Mouse (Mus musculus): ENCODE data around the gene Gdf5. TPM values are rescaled to one million over a fixed set of nuclear protein-coding genes. Genes with fewer than 3 reads are reported as not detected.

Gdf5 gene
- polyA plus RNA-seq, 1 experiment from 2014 or later = 0.59 TPM

DNA sequence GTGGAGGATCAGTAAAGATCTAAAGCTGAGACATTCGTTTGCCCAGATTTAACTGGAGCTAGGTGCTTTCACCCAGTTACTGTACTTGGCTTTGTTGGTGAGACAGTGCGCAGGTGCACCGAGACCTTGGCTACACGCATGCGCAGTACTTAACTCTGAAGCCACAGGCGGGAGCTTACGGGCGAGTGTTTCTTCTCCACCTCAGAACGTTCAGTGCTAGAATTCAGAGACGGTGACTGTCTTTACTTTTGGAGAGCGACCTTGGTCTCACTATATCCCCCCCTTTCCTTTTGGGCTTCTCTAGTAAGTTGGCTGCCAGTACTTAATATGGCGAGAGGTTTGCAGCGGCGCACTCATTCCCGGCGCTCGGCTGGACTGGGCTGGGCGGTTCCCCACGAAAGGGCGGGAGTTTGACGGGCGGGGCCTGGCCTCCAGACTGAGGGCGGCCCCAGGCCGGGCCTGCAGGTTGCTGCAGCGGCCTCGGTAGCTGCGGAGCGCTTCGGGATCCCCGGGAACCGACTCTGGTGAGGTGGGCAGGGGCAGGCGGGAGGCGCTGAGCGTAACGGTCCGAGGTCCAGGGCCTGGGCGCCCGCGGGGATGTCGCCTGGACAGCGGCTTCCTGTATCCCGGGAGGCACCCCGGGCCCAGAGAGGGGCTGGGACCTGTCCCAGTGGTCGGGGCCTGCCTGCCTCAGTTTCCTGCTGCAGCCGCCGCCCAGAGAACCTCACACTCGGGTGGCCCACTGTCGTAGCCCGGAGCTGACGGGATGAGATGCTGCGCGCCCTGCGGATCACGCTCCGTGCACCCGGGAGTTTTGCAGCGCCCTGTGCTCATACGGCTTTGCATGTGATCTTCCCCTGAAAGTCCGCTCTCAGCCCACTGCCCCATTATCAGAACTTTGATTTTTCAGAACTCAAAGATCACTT, 11.2 kb upstream of the Gdf5 start, which contains the start of gene Cep250:
Cep250 (plus strand) TSS at position 325 of the 926 bp plus-strand sequence.
- 0 out of 2 replicates have a peak, but pooled peaks cover 8% of the 10 kb centered on the region for H3K36me3 ChIP-seq
- under 1% methylated on average over 59 of the region's 59 CpGs for WGBS
- ATAC-seq (ENCODE audit: low FRiP score, low read depth) = peak; percentile 97

GRCm38 (mm10) chr2:155952006-155952405, 6.8 kb upstream of the Gdf5 start:
- no peaks in the 10 kb centered on the region for H3K9me3 ChIP-seq
- H3K27ac ChIP-seq (replicated peaks) = no peak overlapping the region
- peaks cover 12% of the 10 kb centered on the region for H3K27me3 ChIP-seq
- ATAC-seq (ENCODE audit: low FRiP score, low read depth) = no peak
- H3K9ac ChIP-seq (replicated peaks) = no peak overlapping the region
- H3K36me3 ChIP-seq = no peaks in the 10 kb centered on the region
- H3K4me3 ChIP-seq = no peak overlapping the region
- peaks cover 1% of the 10 kb centered on the region for H3K4me1 ChIP-seq
- no peak overlapping the region for H3K4me2 ChIP-seq (replicated peaks)

More for the DNA sequence above, 11.2 kb upstream of the Gdf5 start, which contains the start of gene Cep250:
- peak within 1 kb of the TSS; percentile 84 for H3K4me3 ChIP-seq
- H3K9ac ChIP-seq (replicated peaks) = peak within 1 kb of the TSS; percentile 96
- peaks cover 7% of the 10 kb centered on the region for H3K4me1 ChIP-seq
- H3K4me2 ChIP-seq (replicated peaks) = peak within 1 kb of the TSS; percentile 68
- peak within 1 kb of the TSS; percentile 84 for H3K27ac ChIP-seq (replicated peaks)
- no peaks in the 10 kb centered on the region for H3K9me3 ChIP-seq
- peaks cover 8% of the 10 kb centered on the region for H3K27me3 ChIP-seq

DNA sequence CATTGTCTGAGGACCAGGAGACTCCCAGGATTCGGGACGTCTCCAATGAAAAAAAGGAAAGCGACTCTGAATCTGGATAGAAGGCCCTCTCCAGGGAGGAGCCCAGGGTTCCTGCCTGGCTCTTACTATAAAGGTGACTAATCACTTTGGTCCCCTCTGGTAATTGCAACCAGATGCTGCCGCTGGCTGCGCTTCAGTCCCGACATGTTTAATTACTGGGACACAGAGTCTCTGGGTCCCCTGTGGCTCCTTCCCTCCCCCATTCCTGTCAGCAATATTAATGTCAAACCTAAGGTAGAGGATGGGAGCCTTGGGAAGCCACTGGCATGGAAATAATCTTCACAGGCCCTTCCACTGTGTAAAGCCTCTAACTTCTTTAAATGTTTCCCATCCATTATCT, 4.2 kb upstream of the Gdf5 start:
- 28% methylated on average over 6 of the region's 6 CpGs for WGBS
- no peak overlapping the region for H3K9ac ChIP-seq (replicated peaks)
- no peak for ATAC-seq (ENCODE audit: low FRiP score, low read depth)

DNA sequence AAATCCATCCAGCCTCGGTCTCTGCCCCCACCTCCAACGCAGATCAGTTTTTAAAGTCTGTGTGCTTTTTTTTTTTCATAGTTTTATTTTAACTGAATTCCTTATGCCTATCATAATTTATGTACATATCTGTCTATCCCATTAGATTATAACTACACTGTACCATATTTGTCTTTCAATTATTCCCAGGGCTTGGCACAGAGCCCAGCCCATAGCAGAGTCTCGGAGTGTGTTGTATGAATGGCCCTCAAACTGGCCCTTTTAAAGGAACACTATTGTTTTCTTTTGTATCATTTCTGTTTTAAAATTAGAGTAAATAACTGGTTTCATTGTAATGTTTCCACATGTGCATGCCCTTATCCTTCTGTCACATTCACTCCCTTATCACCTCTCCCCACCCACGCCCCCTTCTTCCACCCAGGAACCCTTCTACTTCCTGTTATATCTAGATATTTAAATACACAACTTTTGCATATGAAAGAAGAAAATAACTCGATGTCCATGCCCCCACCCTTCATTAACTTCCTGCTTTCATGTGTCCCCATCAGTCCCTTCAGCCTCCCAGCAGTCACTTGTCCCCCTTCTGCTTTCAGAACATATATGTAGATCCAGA, 2.3 kb upstream of the Gdf5 start:
- Histone ChIP-seq H3K4me3 (no peak overlapping the region), H3K36me3 (no peaks in the 10 kb centered on the region), H3K9ac (replicated peaks) (no peak overlapping the region), H3K27me3 (peaks cover 15% of the 10 kb centered on the region), H3K27ac (replicated peaks) (no peak overlapping the region), H3K4me1 (peaks cover 37% of the 10 kb centered on the region), H3K9me3 (no peaks in the 10 kb centered on the region), H3K4me2 (replicated peaks) (no peak overlapping the region)
- ATAC-seq (ENCODE audit: low FRiP score, low read depth) = no peak
- 75% methylated on average over 5 of the region's 5 CpGs for WGBS

More for the DNA sequence above, 4.2 kb upstream of the Gdf5 start:
- H3K4me2 ChIP-seq (replicated peaks) = no peak overlapping the region
- peaks cover 15% of the 10 kb centered on the region for H3K27me3 ChIP-seq
- H3K27ac ChIP-seq (replicated peaks) = no peak overlapping the region
- peaks cover 20% of the 10 kb centered on the region for H3K4me1 ChIP-seq
- H3K9me3 ChIP-seq = no peaks in the 10 kb centered on the region
- H3K36me3 ChIP-seq = no peaks in the 10 kb centered on the region
- no peak overlapping the region for H3K4me3 ChIP-seq

DNA sequence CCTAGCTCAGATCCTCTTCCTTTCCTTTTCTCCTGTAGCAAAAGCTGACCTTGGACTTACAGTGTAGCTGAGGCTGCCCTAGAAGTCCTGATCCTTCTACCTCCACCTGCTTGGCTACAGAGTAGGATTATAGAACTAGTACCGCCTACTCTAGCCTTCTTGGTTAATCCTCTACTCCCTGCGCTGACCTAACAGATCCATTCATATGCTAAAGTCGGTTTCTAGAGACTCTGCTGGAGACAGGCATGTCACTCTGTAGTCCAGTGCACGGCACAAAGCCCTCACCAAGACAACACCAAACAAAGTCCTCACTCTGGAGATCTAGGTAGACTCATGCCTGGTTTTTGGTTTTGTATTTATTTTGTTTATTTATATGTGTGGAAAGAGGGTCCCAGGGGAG, 1.3 kb upstream of the Gdf5 start:
- H3K4me2 ChIP-seq (replicated peaks) = no peak overlapping the region
- no peak overlapping the region for H3K27ac ChIP-seq (replicated peaks)
- peaks cover 15% of the 10 kb centered on the region for H3K27me3 ChIP-seq
- no peak overlapping the region for H3K4me3 ChIP-seq
- H3K9ac ChIP-seq (replicated peaks) = no peak overlapping the region
- 4% methylated on average over 4 of the region's 4 CpGs for WGBS
- H3K36me3 ChIP-seq = no peaks in the 10 kb centered on the region
- H3K4me1 ChIP-seq = peaks cover 37% of the 10 kb centered on the region
- no peak for ATAC-seq (ENCODE audit: low FRiP score, low read depth)
- no peaks in the 10 kb centered on the region for H3K9me3 ChIP-seq

- Histone ChIP-seq H3K4me2 (replicated peaks) (no peak overlapping the region), H3K36me3 (no peaks in the 10 kb centered on the region), H3K27me3 (peaks cover 15% of the 10 kb centered on the region), H3K9ac (replicated peaks) (no peak overlapping the region), H3K4me1 (peaks cover 37% of the 10 kb centered on the region), H3K27ac (replicated peaks) (no peak overlapping the region), H3K9me3 (no peaks in the 10 kb centered on the region), H3K4me3 (no peak overlapping the region)
- 0 out of 2 replicates have a peak, but pooled peaks have one; percentile 38 for ATAC-seq (ENCODE audit: low FRiP score, low read depth)
- WGBS = under 1% methylated on average over 7 of the region's 7 CpGs
Observed at GRCm38 (mm10) chr2:155946069-155946468, 902 bp upstream of the Gdf5 start.

DNA sequence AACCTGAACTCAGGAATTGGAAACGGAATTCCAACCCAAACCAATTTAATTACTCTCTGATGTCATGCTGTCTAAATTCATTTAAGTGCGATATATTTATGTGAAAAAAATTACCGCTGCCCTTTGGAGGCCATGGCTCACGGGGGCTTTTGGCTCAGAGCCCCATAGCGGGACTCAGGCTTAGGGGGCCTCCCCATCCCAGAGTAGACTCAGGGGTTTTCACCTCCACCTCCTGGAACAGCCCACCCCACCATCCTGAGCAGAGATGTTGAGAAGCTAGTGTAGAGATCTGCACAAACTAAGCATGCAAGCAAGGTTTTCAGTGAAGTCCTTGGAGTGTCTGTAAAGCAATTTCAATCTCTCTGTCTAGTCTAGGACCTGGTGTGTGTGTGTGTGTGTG, 413 bp upstream of the Gdf5 start:
- no peak overlapping the region for H3K4me2 ChIP-seq (replicated peaks)
- H3K4me1 ChIP-seq = peaks cover 37% of the 10 kb centered on the region
- H3K9ac ChIP-seq (replicated peaks) = no peak overlapping the region
- H3K9me3 ChIP-seq = no peaks in the 10 kb centered on the region
- WGBS = 70% methylated on average over 5 of the region's 5 CpGs
- ATAC-seq (ENCODE audit: low FRiP score, low read depth) = no peak
- no peak overlapping the region for H3K4me3 ChIP-seq
- H3K27ac ChIP-seq (replicated peaks) = no peak overlapping the region
- H3K27me3 ChIP-seq = peaks cover 15% of the 10 kb centered on the region
- no peaks in the 10 kb centered on the region for H3K36me3 ChIP-seq

DNA sequence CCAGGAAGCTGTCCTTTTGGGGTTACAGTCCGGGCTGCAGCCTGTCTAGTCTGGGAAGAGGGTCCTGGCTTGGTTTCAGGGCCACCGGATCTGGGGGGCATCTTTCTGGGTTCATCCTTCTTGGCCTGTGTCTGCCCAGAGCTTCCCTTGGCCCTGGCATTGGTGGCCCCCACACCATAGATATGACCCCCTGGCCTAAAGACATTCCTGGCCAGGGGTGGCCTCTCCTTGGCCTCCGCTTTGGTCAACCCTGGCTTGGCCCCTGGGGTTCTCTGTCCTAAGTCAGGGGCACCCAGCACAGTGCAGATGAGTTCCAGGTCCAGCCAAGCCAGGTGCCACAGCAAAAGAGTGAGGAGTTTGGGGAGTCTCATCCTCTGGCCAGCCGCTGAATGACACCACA, 482 bp downstream of the Gdf5 start:
- H3K27ac ChIP-seq (replicated peaks) = no peak overlapping the region
- H3K27me3 ChIP-seq = peaks cover 15% of the 10 kb centered on the region
- no peak for ATAC-seq (ENCODE audit: low FRiP score, low read depth)
- WGBS = 81% methylated on average over 4 of the region's 4 CpGs
- no peaks in the 10 kb centered on the region for H3K9me3 ChIP-seq
- no peak overlapping the region for H3K9ac ChIP-seq (replicated peaks)
- peaks cover 37% of the 10 kb centered on the region for H3K4me1 ChIP-seq
- no peak overlapping the region for H3K4me3 ChIP-seq
- no peak overlapping the region for H3K4me2 ChIP-seq (replicated peaks)
- no peaks in the 10 kb centered on the region for H3K36me3 ChIP-seq

DNA sequence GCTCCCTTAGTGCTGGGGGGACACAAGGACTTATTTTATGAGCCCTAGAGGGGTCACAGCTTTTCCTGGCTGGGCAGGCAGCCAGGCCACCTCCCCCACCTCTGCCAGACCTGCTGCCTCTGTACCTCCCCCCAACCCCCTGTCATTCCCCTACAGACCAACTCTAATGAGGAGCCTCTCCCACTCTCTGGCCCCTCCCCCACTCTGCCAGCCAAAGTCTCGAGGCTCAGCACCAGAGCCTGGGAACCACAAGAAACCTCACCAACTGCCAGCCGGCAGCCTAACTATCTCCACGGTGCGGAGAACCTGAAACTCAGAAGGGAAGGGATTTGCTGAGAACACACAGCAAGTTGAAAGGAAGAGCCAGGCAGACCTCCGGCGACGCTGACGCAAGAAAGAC, 1.7 kb downstream of the Gdf5 start:
- Histone ChIP-seq H3K36me3 (no peaks in the 10 kb centered on the region), H3K27me3 (peaks cover 15% of the 10 kb centered on the region), H3K27ac (replicated peaks) (no peak overlapping the region), H3K4me1 (peaks cover 37% of the 10 kb centered on the region), H3K9ac (replicated peaks) (no peak overlapping the region), H3K4me3 (no peak overlapping the region), H3K4me2 (replicated peaks) (peak overlapping the region; percentile 26), H3K9me3 (no peaks in the 10 kb centered on the region)
- WGBS = 2% methylated on average over 8 of the region's 8 CpGs
- 0 out of 2 replicates have a peak, but pooled peaks have one; percentile 30 for ATAC-seq (ENCODE audit: low FRiP score, low read depth)

GRCm38 (mm10) chr2:155941697-155942442, 3.3 kb downstream of the Gdf5 start:
- H3K4me2 ChIP-seq (replicated peaks) = no peak overlapping the region
- H3K9ac ChIP-seq (replicated peaks) = no peak overlapping the region
- H3K4me3 ChIP-seq = no peak overlapping the region
- H3K9me3 ChIP-seq = no peaks in the 10 kb centered on the region
- H3K36me3 ChIP-seq = no peaks in the 10 kb centered on the region
- peaks cover 10% of the 10 kb centered on the region for H3K27me3 ChIP-seq
- 93% methylated on average over 40 of the region's 40 CpGs for WGBS
- peaks cover 34% of the 10 kb centered on the region for H3K4me1 ChIP-seq
- no peak overlapping the region for H3K27ac ChIP-seq (replicated peaks)
- no peak for ATAC-seq (ENCODE audit: low FRiP score, low read depth)

DNA sequence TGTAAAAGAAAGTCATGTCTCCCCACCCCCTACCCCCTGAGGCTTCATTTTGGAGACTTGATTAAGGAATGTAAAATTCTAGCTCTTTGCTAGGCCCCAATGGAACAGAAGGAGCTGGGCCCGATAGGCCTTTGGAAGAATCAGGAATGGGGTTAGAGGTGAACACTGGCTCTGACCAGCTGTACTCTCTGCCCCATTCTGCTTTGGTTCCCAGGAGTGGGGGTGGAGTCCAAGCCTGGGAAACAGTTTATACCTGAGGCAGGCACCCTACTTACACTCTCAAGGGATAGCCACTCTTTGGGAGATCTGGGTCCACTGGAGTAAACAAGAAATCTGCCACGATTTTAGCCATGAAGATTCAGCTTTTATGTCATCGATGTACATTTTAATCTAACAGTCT, 4.5 kb downstream of the Gdf5 start, which contains the start of gene Gm15557:
Gm15557 (plus strand) TSS at position 48 of the 400 bp plus-strand sequence.
- peaks cover 23% of the 10 kb centered on the region for H3K4me1 ChIP-seq
- H3K36me3 ChIP-seq = no peaks in the 10 kb centered on the region
- H3K9ac ChIP-seq (replicated peaks) = no peak within 1 kb of the TSS
- H3K27me3 ChIP-seq = peaks cover 10% of the 10 kb centered on the region
- H3K9me3 ChIP-seq = no peaks in the 10 kb centered on the region
- no peak for ATAC-seq (ENCODE audit: low FRiP score, low read depth)
- H3K4me2 ChIP-seq (replicated peaks) = no peak within 1 kb of the TSS
- no peak within 1 kb of the TSS for H3K27ac ChIP-seq (replicated peaks)
- 86% methylated on average over 3 of the region's 3 CpGs for WGBS
- H3K4me3 ChIP-seq = no peak within 1 kb of the TSS
